Mouse (Mus musculus): ENCODE results near the gene Fgd6.

- TF ChIP-seq CTCF (IDR thresholded peaks at IDR 0.05; ENCODE audit: extremely low read depth, insufficient read length, insufficient replicate concordance, low read depth, low read length) (no peak), POLR2A (IDR thresholded peaks at IDR 0.05; ENCODE audit: low read depth, low read length) (no peak)
Observed at GRCm38 (mm10) chr10:94133674-94134073, 97.9 kb downstream of the Fgd6 start.
